Mouse (Mus musculus): Measurements from ENCODE around the gene Lrba.
A peak's percentile ranks its signal among the peaks of the same experiment; 100 is the strongest.

Gene Lrba

DNA sequence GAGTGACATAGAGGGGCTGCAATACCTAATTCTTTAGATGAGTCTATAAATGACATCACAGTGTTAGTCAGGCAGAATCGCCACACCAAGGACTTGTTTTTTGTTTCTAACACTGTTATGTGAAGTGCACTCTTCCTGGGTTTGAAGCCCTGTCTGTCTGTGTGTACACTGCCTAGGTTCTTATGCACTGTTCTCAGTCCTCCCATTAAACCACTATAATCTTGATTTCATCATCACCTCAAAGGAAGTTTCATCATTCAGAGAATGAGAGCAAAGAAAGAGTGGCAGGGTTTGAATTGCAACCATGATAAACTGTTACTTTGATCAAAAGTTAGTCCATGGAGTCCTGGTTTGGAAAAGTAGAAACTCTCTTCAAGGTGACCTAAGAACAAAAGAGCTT is 532.1 kb downstream of the Lrba start:
- DNase-seq (ENCODE audit: low spot score in 2 of 2): no peak

GRCm38 (mm10) chr3:86758727-86759126 is 534.2 kb downstream of the Lrba start:
- DNase-seq (ENCODE audit: low spot score in 2 of 2): no peak

- DNase-seq (ENCODE audit: low spot score in 2 of 2): no peak
Measured at GRCm38 (mm10) chr3:86759383-86759782, 534.9 kb downstream of the Lrba start.

DNA sequence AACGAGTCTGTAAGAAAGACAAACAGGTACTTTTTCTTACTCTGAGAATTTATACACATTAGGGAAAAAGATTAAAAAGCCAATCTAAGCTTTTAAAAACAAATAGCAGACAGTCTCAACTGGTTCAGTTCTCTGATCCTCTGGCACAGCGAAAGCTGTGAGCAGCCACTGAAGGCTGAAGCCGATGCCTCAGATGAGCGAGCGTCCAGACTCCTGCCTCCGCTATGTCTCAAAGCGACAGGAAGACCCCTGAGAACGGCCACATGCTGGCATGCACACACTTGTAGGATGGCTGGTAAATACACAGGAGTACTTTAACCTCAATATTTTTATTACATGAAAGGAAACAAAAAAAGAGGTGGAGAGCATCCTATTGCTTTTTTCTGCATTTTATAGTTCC is 535.4 kb downstream of the Lrba start:
- no peak for DNase-seq (ENCODE audit: low spot score in 2 of 2)

DNA sequence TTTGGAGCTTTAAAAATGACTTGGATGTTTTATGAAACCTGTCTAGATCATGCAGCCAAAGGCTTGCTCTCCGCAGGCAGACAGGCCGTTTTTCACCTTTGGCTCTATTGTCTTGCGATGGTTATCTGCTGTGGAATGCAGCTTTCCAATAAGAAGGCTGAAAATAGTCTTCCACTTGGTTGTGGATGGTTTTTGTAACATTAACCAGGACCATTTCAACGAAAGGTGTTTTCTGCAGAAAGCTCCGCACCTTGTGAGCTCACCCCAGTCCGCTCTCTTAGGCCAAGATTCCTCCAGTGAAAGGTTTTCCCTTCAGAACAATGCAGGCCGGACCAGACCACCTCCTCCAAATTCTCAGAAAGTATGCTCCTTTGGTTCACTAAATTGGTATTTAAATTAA is 536.0 kb downstream of the Lrba start:
- DNase-seq (ENCODE audit: low spot score in 2 of 2): no peak

DNA sequence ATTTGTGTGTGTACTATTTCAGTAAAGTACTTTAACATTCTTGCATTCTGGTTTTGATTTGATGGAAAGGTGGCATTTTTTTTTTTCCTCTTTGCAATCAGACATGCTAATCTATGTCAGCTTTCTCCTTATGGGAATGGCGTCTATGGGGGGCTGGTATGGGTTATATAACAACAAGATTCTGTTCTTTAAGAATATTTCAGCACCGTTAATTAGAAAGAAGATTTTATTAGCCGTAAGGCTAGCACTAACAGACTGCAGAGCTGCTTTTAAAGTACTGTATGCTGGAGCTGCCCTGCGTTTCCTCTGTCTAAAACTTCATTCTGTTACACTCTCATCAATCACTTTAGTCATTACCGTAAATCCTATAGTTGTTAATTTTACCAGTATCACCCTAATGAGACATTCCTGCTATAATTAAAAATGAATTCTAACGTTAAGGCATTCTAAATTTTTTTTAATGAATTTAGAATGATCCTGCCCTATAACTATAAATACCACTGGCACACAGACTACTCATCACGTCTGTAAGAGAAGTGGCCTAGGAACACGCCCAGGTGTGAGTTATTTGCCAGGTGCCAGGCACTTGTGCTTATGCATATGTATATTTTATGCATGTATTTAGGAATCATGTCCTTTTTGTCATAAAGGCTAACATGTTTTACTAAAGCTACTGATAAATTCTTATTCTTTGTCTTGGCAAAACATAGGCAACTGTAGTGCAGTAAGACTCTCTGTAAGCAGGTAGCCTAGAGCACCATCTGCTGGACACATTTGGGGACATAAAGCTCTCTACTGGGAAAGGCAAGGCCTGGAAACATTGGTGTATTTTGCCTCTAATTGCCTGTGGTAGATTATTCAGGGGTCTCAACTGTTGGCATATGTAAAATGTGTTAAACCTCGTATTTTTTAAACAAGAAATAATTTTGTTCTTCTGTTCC is 536.9 kb downstream of the Lrba start:
- DNase-seq (ENCODE audit: low spot score in 2 of 2): peak in 1 of 2 experiments; percentile 90

DNA sequence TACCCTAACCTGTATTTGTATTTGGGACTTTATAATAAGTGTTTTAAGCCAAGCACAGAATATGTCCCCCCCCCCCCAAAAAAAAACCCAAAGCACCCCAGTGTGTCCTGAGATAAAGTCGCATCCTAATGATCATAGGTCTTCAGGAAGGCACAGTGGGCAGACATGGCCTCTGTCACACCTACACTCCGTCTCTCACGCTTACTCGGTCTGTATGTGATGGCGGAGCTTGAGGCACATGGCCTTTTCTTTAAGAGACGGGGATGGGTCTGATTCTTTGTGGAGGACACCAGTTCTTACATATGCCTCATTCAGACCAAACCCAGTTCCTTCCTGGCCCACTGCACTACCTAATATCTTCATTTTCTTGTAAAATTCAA is 537.5 kb downstream of the Lrba start:
- no peak for DNase-seq (ENCODE audit: low spot score in 2 of 2)

GRCm38 (mm10) chr3:86762456-86762855 is 538.0 kb downstream of the Lrba start:
- DNase-seq (ENCODE audit: low spot score in 2 of 2): no peak

- DNase-seq (ENCODE audit: low spot score in 2 of 2): no peak
Measured at GRCm38 (mm10) chr3:86768553-86768952, 544.1 kb downstream of the Lrba start.

- DNase-seq (ENCODE audit: low spot score in 2 of 2): no peak
Measured at GRCm38 (mm10) chr3:86768969-86769368, 544.5 kb downstream of the Lrba start.

DNA sequence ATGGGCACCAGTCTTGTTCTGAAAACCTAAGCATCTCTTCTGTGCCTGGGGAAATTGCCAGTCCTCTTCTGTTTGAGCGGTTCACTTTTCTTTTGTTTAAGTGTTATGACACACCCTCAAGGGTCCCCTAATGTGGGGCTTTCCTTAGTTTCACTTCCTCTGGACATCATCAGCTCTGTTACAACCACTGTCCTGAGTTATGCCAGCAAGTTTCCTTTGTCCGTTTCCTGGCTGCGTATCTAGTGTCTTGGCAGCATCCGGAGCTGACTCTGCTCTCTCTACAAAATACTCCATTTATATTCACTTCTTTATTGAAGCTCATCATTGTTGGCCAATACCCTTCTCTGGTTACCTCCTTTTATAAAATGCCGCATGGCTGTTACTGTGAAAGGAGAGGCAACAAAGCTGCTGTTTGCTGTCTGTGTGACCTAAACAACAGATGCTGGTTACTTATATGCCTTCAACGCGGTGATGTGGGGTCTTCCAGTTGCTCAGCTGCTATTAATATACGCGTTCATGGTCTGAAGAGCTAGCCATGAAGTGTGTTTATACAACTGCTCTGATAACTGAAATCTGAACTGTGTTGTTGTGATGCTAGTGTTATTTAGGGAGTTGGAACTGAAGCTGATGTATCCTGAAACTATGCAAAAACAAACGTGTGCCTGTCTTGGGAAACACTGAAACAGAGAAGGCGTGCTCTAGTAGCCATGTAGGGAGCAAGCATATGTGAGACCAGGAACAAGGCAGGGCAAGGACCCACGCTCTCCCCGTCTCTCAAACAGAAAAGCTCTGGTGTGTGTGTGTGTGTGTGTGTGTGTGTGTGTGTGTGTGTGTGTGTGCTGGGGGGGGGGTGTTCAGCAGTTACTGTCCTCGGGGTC is 550.3 kb downstream of the Lrba start:
- no peak for DNase-seq (ENCODE audit: low spot score in 2 of 2)

GRCm38 (mm10) chr3:86775444-86775828 is 551.0 kb downstream of the Lrba start:
- DNase-seq (ENCODE audit: low spot score in 2 of 2): no peak

- DNase-seq (ENCODE audit: low spot score in 2 of 2): no peak
Measured at GRCm38 (mm10) chr3:86779704-86780103, 555.2 kb downstream of the Lrba start.

- DNase-seq (ENCODE audit: low spot score in 2 of 2): no peak
Measured at GRCm38 (mm10) chr3:86784051-86784450, 559.6 kb downstream of the Lrba start.

DNA sequence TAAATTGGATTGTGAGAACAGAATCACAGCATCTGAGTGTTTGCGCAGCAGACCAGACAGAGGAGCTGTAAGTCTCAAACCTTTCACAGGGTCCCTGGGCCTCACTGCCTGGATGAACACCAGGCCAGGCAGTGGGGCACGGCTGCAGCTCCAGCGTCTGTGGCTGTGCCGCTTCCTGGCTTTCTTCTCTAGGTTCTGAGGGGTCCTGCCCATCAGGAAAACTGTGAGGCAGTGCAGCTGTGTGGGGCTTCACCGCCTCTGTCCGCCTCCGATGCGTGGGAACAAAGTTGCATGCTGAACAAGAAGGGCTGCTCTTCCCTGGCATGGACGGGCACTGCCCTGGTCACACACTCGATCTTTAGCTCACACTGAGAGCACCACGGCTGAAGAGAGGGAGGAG is 560.5 kb downstream of the Lrba start:
- DNase-seq (ENCODE audit: low spot score in 2 of 2): no peak

GRCm38 (mm10) chr3:86786280-86786679 is 561.8 kb downstream of the Lrba start:
- DNase-seq (ENCODE audit: low spot score in 2 of 2): no peak

DNA sequence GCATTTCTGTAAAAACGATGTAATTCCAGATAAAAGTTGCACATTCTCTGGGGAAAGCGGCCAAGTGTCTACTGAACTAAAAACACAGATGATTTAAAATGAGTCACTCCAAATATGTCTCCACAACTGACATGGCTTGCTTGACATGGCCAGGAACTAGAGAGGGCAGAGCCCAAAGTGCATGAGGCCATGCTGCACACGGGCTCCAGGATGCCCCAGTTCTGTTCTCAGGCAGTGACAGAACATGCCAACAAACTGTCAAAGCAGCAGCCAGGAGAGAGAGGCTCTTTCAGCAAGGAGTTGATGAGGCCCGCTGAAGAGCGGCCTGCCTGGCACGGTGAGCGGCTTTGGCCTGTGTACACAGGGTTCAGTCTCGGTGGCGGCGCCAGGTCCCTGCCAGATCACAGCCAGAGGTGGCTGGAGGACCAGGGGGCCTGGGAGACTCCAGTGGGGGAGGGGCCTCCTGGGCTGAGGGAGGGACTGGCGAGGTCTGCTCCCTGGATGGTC is 562.4 kb downstream of the Lrba start:
- DNase-seq (ENCODE audit: low spot score in 2 of 2): peak; percentile 43 to 69

- DNase-seq (ENCODE audit: low spot score in 2 of 2): no peak
Measured at GRCm38 (mm10) chr3:86787423-86788123, 563.1 kb downstream of the Lrba start.

DNA sequence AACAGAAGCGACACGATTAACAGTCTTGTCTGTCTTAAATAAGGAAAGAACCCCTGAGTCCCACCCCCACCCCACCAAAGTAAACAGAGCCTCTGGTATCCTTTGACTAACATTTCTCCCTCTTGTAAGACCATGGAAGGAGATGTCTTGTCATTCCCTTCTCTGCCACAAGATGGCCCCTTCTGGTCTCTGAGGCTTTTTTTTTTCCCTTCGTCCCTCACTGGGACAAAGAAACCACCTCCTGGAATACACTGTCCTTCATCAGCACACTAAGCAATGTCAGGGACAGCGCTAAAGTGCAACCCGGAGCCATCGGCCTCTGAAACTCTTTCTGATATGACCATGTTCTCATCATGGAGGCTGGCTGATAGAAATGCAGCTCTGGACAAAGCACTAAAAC is 564.2 kb downstream of the Lrba start:
- DNase-seq (ENCODE audit: low spot score in 2 of 2): peak in 1 of 2 experiments; percentile 84

GRCm38 (mm10) chr3:86789752-86790151 is 565.3 kb downstream of the Lrba start:
- no peak for DNase-seq (ENCODE audit: low spot score in 2 of 2)

DNA sequence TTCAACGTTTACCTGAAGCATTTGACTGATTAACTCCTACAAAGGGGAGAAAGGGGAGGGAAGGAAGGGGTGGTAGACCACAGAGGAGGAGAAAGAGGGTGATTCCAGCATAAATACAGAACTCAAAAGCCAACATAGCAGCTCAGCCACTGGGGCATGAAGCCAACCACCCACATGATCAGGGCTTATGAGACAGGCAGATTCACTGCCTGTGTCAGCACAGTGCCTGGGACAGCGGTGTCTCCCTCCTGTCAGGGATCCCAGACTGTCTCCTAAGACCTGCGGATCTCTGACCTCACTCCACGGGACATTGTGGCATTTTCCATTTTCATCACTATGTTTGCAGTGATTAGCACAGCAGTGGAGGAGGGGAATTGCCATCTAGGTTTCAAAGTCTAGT is 568.8 kb downstream of the Lrba start:
- DNase-seq (ENCODE audit: low spot score in 2 of 2): no peak

- DNase-seq (ENCODE audit: low spot score in 2 of 2): no peak
Measured at GRCm38 (mm10) chr3:86793720-86794191, 569.3 kb downstream of the Lrba start.

Measured in left cerebral cortex, adult 9 months (tissue).